Mouse (Mus musculus) retina, postnatal 7 days (tissue): ENCODE measurements around the gene Olfr742.

Experiments used
- DNase-seq: peaks from one replicate; pipeline ENCODE4 v3.0.0-alpha.2; 2012; ENCODE audit warnings: low read depth, low spot score

The Olfr742 gene

DNA sequence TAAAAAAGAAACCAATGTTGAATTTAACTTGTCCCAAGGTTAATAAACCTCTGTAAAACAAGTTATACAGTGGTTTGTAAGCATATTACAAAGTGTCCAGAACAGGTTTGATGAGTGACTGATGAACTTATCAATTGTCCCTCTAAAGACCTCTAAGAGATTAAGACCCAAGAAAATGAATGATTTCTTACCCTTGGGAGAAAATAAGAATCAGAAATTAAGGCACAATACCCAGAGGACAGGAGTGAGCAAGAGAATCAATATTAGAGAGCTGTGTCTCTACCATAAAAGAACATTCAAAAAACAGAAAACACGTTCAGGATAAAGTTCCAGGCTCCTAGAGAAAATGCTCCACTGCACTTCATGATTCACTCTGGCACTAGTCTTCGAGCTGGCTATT is at the start of gene Olfr742:
Gene Olfr742 (plus strand): TSS at position 301 of the 400 bp plus-strand sequence.
- no peak for DNase-seq

DNA sequence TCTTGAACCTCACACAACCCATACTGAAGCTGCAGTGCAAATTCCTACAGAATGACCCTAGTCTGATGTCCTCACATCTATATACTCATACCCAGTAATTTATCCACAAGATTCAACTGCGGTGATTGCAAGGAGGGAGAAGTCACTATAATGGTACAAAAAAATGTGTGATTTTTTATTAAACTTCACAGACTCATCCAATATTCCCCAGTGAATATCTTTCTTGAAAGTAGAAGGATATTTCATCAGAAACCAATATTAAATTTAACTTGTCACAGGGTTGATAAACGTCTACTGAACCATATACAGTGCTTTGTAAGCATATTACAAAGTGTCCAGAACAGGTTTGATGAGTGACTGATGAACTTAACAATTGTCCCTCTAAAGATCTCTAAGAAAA is 31.0 kb upstream of the Olfr742 start, which contains the start of gene Olfr741:
Gene Olfr741 (plus strand): TSS at position 301 of the 400 bp plus-strand sequence.
- DNase-seq: no peak

DNA sequence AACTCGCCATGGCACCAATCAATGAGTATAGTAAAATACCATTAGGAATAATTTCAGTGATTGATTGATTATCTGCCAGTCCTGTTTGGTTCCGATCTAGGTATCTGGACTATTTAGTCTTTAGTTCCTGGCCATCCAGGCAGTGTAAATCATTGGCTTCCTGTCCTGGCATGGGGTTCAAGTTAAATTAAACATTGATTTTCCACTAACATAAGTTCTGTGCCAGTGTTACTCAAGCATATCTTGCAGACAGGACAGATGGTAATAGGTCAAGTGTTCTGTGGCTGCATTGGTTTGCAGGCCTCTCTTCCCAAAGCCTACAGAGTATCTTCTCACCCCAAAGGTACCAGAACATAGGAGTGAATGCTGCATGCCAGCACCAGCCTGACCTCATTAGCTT is 25.0 kb upstream of the Olfr742 start:
- no peak for DNase-seq

DNA sequence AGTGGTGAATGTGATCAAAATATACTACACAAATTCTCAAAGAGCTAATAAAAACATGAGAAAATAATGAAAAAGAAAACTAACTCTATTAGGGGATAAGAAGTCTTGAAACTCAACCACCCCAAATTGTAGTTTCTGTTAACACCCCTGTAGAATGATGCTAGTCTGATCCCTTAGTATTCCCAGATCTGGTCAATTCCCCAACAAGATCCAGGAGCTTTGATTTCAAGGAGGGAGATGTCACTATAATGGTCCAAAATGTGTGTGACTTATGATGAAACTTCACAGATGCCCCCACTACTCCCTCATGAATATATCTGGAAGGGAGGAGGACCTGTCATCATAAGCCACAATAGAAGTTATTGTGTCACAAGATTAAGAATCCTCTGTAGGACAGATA is 18.1 kb downstream of the Olfr742 start, which contains the start of gene Olfr743:
Gene Olfr743 (plus strand): TSS at position 301 of the 400 bp plus-strand sequence.
- DNase-seq: no peak

DNA sequence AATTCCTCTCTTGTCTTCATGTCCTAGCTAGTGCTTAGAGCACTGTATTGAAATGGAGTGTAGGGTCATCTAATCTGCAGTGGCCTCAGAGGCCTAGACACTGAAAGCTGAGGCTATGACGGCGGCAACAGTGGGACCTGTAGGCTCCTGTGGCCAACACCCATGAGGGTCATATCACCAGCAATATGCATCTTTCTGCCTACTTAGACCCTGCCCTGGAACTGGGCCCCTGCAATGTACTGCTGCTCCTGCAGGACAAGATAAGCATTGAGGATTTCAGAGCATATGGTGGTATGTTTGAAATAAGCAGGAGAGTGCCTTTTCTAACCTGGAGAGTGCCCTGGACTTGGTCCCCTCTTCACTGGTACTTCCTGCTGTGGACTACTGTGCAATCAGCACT is 49.3 kb downstream of the Olfr742 start:
- DNase-seq: no peak
